Mouse (Mus musculus) ES-E14 (cell line): ENCODE data around the gene Myo5c. TPM values are rescaled to one million over a fixed set of nuclear protein-coding genes. Genes with fewer than 3 reads are reported as not detected.

ENCODE experiments used
- DNase-seq: peaks from one replicate; pipeline ENCODE4 v3.0.0-alpha.2; 2013; ENCODE audit warnings: low read depth, low spot score
- H3K27ac ChIP-seq: 2 replicates; pipeline ENCODE4 v1.5.1; 2012; ENCODE audit warnings: low read depth, mild to moderate bottlenecking, low read length, moderate library complexity, mixed read lengths; ENCODE audit not compliant: poor library complexity, insufficient read depth, severe bottlenecking
- H3K36me3 ChIP-seq: 2 replicates; pipeline ENCODE4 v1.6.1; 2012; ENCODE audit warnings: mild to moderate bottlenecking, low read length, moderate library complexity, mixed read lengths; ENCODE audit not compliant: control insufficient read depth, poor library complexity, insufficient read depth, severe bottlenecking
- H3K4me1 ChIP-seq, 2 experiments: fragments of 150-350 bp in 1 of 2; sonication (generic) in 1 of 2; 2 replicates each; pipeline ENCODE4 v1.6.1; 2012; ENCODE audit warnings: low read length in 2 of 2, mild to moderate bottlenecking in 1 of 2, mixed read lengths in 1 of 2; ENCODE audit not compliant: control insufficient read depth in 2 of 2, insufficient read depth in 2 of 2, poor library complexity in 1 of 2
- H3K4me3 ChIP-seq, 2 experiments: fragments of 150-350 bp in 1 of 2; sonication (generic) in 1 of 2; 2 replicates each; pipeline ENCODE4 v1.5.1; 2012; ENCODE audit warnings: low read length in 2 of 2, low read depth in 1 of 2, mild to moderate bottlenecking in 1 of 2, mixed read lengths in 1 of 2; ENCODE audit not compliant: insufficient read depth in 1 of 2, poor library complexity in 1 of 2, severe bottlenecking in 1 of 2
- H3K9ac ChIP-seq: 2 replicates; pipeline ENCODE4 v1.6.1; 2012; ENCODE audit warnings: low read depth, mild to moderate bottlenecking, low read length, mixed read lengths; ENCODE audit not compliant: poor library complexity, insufficient read depth, severe bottlenecking
- H3K9me3 ChIP-seq: fragments of 150-350 bp; sonication (generic); 2 replicates; pipeline ENCODE4 v1.6.1; 2012; ENCODE audit warnings: low read depth, mild to moderate bottlenecking, low read length; ENCODE audit not compliant: control insufficient read depth, insufficient read depth
- CHD2 ChIP-seq: IDR thresholded peaks from 2 replicates; pipeline ENCODE4 v1.6.1; 2014; ENCODE audit warnings: mild to moderate bottlenecking, low read depth, low read length, inconsistent platforms
- HCFC1 ChIP-seq: IDR thresholded peaks from 2 replicates; pipeline ENCODE4 v1.6.1; 2012; ENCODE audit warnings: low read length, inconsistent platforms, borderline replicate concordance; ENCODE audit not compliant: insufficient read depth
- MAFK ChIP-seq: IDR thresholded peaks from 2 replicates; pipeline ENCODE4 v1.6.1; 2014; ENCODE audit warnings: mild to moderate bottlenecking, low read depth, low read length, inconsistent platforms; ENCODE audit not compliant: insufficient read depth
- ZC3H11A ChIP-seq: IDR thresholded peaks from 2 replicates; pipeline ENCODE4 v1.6.1; 2012; ENCODE audit warnings: low read depth, mild to moderate bottlenecking, inconsistent platforms, low read length, borderline replicate concordance
- ZNF384 ChIP-seq: IDR thresholded peaks from 2 replicates; pipeline ENCODE4 v1.6.1; 2012; ENCODE audit warnings: low read depth, low read length, inconsistent platforms
- in situ Hi-C, 2 experiments: fragments of 600-800 bp; cut with MboI; formaldehyde crosslinking; loops; one replicate each; pipeline ENCODE4 v1.15.1; 2025; ENCODE audit warnings: low sequenced_read_pairs in 2 of 2, inconsistent platforms in 1 of 2; ENCODE audit not compliant: unreplicated experiment in 2 of 2
- total RNA-seq: library from RNA; depleted of rRNA; stranded (reverse); fragments of 300-350 nt; gene quantifications from 2 replicates; pipeline ENCODE4 v1.2.3, GENCODE M21; 2012

The Myo5c gene
- total RNA-seq, 1 experiment: 7.5 TPM

DNA sequence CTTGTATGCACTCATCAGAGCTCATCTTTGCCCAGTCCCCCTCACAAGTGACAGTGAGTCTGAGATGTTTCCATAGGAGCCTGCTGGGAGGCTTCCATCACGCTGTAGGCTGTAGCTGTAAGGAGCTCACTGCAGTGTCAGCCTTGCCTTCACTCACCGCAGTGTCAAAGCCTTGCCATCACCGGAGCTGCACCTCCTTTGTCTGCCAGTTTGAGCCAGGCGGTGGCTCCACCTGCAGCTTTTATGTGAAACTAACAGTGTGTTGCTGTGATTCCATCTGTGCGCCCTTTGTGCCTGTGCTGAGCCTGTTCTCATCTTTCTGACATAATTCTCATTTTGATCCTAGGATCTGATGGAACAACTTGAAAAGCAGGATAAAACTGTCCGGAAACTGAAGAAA lies 34.5 kb upstream of the Myo5c start:
- Histone ChIP-seq H3K27ac (no peak overlapping the region), H3K9ac (no peak overlapping the region), H3K4me3 (no peak overlapping the region), H3K9me3 (no peaks in the 10 kb centered on the region), H3K4me1 (no peaks in the 10 kb centered on the region), H3K36me3 (peaks cover 3% of the 10 kb centered on the region; the same call in 1 of the 2 replicates)
- no peak for DNase-seq
- no peak for TF ChIP-seq MAFK
- no peak for TF ChIP-seq HCFC1
- TF ChIP-seq ZNF384: no peak
- TF ChIP-seq ZC3H11A: no peak
- TF ChIP-seq CHD2: no peak
- in situ Hi-C loops: no loop called here

DNA sequence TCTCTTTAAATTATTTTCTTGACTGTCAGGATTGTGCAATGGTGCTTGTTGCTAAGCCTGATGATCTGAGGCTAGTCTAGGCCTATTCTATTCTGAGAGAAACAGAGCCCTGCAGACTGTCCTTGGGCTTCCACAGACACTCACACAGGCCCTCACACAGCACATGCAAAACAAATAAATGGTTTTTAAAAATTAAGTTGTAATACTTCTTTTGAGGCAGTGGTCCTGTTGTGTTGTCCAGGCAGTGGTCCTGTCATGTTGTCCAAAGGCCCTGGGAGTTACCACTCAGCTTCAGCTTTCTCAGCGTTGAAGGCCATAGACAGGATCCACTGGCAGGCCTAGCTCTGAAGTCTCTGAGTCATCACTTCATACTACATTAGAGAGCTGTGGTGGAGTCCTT lies 30.3 kb upstream of the Myo5c start:
- no peak overlapping the region for H3K9ac ChIP-seq
- no peaks in the 10 kb centered on the region for H3K4me1 ChIP-seq
- H3K36me3 ChIP-seq: peaks cover 2% of the 10 kb centered on the region; the same call in 1 of the 2 replicates
- H3K4me3 ChIP-seq: no peak overlapping the region
- no peak overlapping the region for H3K27ac ChIP-seq
- in situ Hi-C loops: no loop called here
- no peak for DNase-seq
- no peaks in the 10 kb centered on the region for H3K9me3 ChIP-seq
- TF ChIP-seq MAFK: no peak
- no peak for TF ChIP-seq ZC3H11A
- no peak for TF ChIP-seq ZNF384
- TF ChIP-seq CHD2: no peak
- no peak for TF ChIP-seq HCFC1

- no peak overlapping the region for H3K4me3 ChIP-seq
- TF ChIP-seq ZNF384 (no peak), HCFC1 (no peak), ZC3H11A (no peak), CHD2 (no peak), MAFK (no peak)
- in situ Hi-C loops: no loop called here
- no peaks in the 10 kb centered on the region for H3K9me3 ChIP-seq
- DNase-seq: no peak
- H3K9ac ChIP-seq: no peak overlapping the region
- H3K36me3 ChIP-seq: peaks cover 2% of the 10 kb centered on the region; the same call in 1 of the 2 replicates
- no peaks in the 10 kb centered on the region for H3K4me1 ChIP-seq
- H3K27ac ChIP-seq: no peak overlapping the region
These were observed 29.8 kb upstream of the Myo5c start for GRCm38 (mm10) chr9:75202036-75202435.

DNA sequence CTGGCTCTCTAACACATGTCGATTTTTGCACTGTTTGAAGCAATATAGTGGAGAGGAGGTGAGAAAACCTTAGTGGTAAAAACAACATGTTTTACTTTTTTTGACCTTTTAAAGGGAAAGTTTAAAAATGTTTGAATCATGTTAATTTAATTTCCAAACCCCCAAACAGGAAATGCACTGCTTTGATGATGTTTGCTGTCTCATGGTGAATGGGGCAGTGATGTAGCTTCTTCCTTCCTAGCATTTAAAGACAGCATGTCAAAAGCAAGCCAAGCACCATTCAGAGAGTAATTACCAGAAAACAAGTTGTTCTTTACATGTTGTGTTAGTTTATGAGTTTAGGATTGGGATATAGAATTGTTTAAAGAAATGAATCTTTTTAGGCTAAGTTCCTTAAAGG lies 22.6 kb upstream of the Myo5c start:
- in situ Hi-C loops: no loop called here
- Histone ChIP-seq H3K9me3 (no peaks in the 10 kb centered on the region), H3K27ac (no peak overlapping the region), H3K4me3 (no peak overlapping the region), H3K4me1 (no peaks in the 10 kb centered on the region), H3K36me3 (peaks cover 3% of the 10 kb centered on the region; the same call in 1 of the 2 replicates), H3K9ac (no peak overlapping the region)
- TF ChIP-seq HCFC1: no peak
- no peak for TF ChIP-seq MAFK
- no peak for TF ChIP-seq ZNF384
- no peak for TF ChIP-seq CHD2
- TF ChIP-seq ZC3H11A: no peak
- no peak for DNase-seq

- Histone ChIP-seq H3K4me1 (no peaks in the 10 kb centered on the region), H3K9me3 (no peaks in the 10 kb centered on the region), H3K4me3 (no peak overlapping the region), H3K27ac (no peak overlapping the region), H3K9ac (no peak overlapping the region), H3K36me3 (peaks cover 6% of the 10 kb centered on the region; the same call in 1 of the 2 replicates)
- TF ChIP-seq HCFC1 (no peak), ZC3H11A (no peak), ZNF384 (no peak), CHD2 (no peak), MAFK (no peak)
- no peak for DNase-seq
- in situ Hi-C loops: no loop called here
These were observed 21.6 kb upstream of the Myo5c start for GRCm38 (mm10) chr9:75210269-75210668.
